Mouse (Mus musculus) erythroblast, embryonic 14.5 days (primary cell): Measurements from ENCODE around the gene Papola.

ENCODE experiments used
- GATA1 ChIP-seq: IDR thresholded peaks from 2 replicates; pipeline ENCODE4 v1.6.1; 2012; ENCODE audit warnings: low read length, inconsistent platforms, mixed read lengths
- TAL1 ChIP-seq: IDR thresholded peaks from 3 replicates; pipeline ENCODE4 v1.6.1; 2012; ENCODE audit warnings: low read length, inconsistent platforms, mixed read lengths

- TF ChIP-seq TAL1 (no peak), GATA1 (no peak)
Observed at GRCm38 (mm10) chr12:105823472-105823871, 39.0 kb downstream of the Papola start.
